Mouse (Mus musculus) embryonic fibroblast, embryonic 13.5 days (primary cell): ENCODE data around the gene Etv1.

Source experiments
- CTCF ChIP-seq: IDR thresholded peaks from 2 replicates; pipeline ENCODE4 v1.5.1; 2011; ENCODE audit warnings: mild to moderate bottlenecking, control low read depth, low read length, moderate library complexity, borderline replicate concordance; ENCODE audit not compliant: insufficient read depth
- POLR2A ChIP-seq: IDR thresholded peaks from 2 replicates; pipeline ENCODE4 v1.6.1; 2011; ENCODE audit warnings: low read depth, mild to moderate bottlenecking, control low read depth, low read length, moderate library complexity

DNA sequence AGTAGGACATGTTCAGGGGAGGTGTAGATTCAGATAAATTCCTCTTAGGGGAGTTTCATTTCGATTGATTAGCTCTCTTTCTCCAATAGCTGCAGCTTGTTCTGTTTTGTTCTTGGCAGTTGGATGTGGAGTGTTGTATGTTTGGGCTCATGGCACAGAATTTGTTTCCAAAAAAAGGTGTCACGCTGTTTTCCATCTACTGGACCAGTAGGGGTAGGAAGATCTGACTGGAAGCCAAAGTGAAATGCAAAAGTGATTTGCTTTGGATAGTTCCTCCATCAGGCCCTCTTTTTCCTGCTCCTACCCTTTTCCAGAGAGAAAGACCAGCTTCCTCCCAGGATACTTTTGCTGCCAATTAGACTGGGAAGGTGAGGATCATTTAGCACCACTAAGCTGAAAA is 39.1 kb downstream of the Etv1 start:
- TF ChIP-seq CTCF: no peak
- no peak for TF ChIP-seq POLR2A
